Mouse (Mus musculus) fat pad, adult 2 months (tissue): ENCODE data around the gene Osgep.
"Not testable (repeated sequence)": the region's sequence is repeated elsewhere in the genome, so short reads cannot be mapped to it uniquely, and the experiment has no call there.

Source experiments
- DNase-seq: peaks from one replicate; pipeline ENCODE4 v3.0.0-alpha.2; 2011; ENCODE audit warnings: low read depth, low spot score; ENCODE audit errors: extremely low read depth

Gene Osgep

DNA sequence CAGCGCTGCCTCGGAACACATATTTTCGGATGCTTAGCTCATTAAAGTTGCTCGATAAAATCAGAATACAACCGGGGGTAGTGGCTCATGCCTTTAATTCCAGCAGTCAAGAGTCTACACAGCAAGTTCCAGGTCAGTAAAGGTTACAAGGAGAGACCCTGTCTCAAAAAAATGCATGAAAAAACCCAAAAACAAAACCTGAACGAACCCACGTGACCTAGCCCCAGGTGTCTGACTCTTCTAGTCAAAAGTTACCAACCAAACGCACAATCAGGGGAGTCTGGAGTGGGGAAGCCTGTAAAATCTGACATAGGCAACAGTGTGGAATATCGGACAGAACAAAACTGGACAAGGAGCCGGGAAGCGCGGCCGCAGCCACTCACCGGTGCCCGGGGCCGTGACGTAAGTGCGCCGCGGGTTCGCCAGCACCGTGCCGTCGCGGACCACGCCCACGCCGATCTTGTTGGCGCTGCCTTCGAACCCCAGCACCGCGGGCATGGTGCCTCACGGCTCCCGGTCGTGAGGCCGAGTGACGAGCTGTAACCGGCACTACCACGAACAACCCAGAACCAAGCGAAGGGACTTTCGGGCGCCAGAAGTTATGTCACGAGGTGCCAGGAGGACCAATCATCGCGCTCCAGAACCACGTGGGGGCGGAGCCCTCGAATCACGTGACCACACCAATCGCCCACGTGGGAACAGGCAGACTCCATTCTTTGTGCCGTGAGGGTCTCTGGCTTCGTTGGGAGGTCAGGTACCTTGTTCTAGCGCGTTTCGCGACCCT lies at the start of gene Osgep, which contains the start of gene Apex1:
Gene Osgep (minus strand): TSS at position 613 of the 784 bp plus-strand sequence.
Gene Apex1 (plus strand): TSS at position 688 of the 784 bp plus-strand sequence.
- DNase-seq, result peak; percentile 78

DNA sequence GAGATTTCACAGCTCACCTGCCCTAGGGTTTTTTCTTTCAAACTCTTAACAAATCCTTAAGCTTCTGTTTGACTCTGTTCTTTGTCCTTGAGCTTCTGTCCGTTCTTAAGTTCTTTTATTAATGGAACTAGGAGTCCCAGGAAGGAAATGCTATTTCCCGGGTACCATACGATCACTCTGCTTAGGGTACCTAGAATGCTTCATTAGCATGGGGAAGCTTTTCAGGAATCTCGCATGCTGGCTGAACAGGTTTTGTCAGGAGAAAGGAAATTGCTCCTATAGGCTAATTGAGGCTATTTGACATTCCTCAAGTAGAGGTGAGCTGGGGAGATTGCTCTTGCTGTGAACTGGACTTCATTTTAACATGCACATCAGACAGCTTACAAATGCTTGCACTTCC lies 49.0 kb upstream of the Osgep start:
- no peak for DNase-seq

DNA sequence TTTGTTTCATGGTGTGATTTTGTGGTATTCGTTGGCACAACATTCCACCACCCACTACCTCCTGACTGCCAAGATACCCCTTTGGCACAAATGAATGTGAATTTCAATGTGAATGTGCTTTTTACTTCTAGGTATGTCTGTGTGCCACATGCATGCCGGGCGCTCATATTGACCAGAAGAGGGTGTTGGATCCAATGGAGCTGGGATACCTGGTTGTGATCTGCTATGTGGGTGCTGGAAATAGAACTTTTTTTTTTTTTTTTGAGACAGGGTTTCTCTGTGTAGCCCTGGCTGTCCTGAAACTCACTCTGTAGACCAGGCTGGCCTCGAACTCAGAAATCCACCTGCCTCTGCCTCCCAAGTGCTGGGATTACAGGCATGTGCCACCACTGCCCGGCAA lies 48.4 kb upstream of the Osgep start:
- DNase-seq, result not testable (repeated sequence)

DNA sequence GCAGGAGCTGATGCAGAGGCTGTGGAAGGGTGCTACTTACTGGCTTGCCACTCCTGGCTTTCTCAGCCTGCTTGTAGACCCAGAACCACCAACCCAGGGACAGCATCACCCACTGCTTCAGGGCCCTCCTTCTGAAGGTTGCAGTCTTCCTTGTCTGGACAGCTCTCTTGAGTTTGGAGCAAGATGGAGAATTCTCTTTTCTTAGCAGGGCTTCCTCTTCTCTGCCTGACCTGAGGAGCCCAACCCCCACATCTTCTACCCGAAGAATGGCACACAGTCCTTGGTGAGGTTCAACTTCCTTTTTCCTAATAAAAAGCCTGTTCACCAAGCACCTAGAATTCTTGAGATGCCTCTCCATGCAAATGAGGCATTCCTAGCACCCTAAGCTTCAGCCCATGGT lies 46.1 kb upstream of the Osgep start:
- DNase-seq, result no peak

DNA sequence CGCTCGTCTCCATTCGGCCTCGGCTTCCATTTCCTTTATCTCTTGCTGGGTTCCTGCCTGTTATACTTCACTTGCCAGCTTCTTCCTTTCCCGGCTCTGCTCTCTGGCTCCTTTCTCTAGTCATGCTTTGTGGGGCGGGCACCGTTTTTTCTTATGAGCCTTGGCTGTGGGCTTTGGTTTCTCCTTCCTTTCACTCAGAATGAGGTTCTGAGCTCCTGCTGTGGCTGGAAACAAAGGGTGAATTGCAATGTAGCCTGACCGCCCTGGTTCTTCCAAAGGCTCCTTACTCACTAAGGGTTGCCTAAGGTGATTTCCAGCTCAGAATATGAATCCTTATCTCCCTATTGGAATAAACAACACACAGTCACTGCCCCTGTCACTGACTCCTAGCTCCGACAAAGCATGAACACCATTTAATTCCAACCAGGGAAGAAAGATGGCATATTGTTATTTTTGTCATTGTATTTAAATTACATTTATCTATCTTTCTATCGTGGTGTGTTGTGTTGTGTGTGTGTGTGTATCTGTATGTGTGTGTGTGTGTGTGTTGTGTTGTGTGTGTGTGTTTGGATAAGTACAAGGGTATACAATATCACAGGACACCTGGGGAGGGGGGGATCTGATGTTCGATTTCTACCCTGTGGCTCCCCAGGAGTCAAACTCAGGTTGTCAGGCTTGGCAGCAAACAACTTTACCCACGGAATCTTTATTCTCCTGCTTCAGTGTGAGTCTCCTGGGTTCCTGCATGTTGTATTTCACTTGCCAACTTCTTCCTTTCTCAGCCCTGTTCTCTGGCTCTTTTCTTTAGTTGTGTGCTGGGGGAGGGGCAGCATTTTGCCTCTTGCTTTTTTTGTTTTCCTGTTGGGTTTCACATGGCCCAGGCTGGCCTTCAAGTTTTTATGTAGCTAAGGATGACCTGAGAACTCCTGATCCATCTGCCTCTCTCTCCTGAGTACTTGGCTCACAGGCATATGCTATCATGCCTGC lies 45.2 kb upstream of the Osgep start:
- no peak for DNase-seq

DNA sequence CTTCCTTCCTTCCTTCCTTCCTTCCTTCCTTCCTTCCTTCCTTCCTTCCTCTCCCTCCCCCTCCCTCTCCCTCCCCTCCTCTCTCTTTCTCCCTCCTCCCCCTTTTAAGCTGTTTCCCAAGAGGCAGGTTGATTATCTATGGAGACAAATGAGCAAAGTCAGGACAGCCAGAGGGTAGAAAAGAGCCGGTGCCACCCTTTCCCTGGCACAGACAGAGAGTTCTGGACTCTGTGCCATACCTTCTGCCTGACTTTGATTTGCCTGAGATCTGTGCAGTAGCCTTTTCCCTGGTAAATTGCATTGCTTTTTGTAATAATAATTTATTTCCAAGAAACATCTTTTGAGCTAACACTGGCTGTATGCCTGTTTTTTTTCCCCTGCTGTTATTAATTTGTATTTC lies 44.3 kb upstream of the Osgep start:
- no peak for DNase-seq

DNA sequence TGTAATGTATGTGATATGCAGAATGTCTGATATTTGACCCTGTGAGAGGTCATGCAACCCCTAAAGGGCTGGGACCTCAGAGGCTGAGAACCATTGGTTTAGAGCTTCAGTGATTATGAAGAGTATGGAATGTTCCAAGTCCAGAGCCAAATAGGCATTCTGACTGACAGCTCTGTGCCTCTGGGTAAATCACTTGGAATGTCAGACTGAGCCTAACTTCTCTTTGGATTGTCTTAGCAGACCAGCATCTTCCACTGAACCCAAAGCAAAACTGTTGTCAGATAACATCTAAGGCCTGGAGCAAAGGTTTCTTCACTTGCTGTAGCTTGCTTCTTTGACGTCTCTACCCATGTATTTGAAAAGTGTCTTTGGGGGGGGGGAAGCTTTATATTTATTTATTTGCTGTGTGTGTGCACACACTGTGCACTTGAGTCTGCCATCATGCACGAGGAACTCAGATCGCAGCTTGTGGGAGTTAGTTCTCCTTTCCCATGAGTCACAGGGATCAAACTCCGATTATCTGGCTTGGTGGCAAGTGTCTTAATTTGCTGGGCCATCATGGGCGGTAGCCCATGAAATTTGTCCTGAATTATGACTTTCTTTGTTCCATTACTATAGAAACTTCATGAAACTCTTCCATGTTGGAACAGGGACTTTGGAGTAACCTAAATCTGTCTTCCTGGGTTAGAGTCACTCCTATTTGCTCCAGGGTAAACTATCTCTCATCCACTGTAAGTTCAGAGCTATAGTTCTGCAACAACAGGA lies 43.7 kb upstream of the Osgep start:
- DNase-seq, result peak; percentile 91

DNA sequence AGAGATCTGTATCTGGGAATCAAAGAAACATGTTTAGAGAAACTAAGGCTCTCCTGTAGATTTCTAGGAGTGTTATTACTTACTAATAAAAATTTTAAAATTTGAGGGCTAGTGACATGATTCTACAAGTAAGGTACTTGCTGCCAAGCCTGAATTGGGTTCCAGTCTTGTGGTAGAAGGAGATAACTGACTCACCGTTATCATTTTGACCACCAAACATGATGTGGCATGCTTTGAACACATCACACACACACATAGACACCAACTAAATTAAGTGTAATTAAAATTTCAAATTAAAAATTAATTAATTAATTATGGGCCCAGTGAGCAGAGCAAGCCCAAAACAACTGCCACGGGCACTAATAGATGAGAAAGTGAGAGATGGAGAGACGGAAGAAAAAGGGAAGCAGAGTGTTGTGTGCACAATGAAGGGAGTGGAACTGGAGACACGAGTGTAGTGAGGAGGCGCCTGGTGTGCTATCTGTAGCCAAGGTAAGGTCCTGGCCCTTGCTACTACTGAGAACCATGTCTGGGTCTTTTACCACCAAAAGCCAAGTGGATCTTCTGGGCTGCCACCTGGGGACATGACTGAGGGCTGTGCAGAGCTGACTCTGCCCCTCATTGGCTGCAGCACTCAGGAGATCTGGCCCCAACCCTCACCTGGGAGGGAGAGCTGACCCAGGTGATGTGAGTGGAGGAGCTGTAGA lies 33.7 kb upstream of the Osgep start:
- not testable (repeated sequence) for DNase-seq

DNA sequence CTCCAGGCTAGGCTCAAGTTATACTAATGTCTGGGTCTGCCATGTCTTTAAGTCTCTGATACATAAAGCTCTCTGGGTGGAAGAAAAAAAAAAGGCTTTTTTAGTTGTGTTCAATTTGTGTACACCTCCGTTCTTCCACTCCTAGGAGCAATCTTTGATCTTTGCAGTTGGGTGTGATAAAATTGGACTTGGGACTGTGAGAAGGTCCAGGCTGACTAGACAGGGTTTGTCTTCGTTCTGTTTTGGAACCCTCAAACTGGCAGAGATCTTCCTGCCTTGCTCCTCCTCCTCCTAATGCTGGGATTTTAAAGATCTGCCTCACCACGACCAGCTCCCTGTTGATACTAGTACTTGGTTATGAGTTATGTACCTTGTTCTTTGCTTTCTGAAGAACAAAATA lies 32.5 kb upstream of the Osgep start:
- DNase-seq, result not testable (repeated sequence)

DNA sequence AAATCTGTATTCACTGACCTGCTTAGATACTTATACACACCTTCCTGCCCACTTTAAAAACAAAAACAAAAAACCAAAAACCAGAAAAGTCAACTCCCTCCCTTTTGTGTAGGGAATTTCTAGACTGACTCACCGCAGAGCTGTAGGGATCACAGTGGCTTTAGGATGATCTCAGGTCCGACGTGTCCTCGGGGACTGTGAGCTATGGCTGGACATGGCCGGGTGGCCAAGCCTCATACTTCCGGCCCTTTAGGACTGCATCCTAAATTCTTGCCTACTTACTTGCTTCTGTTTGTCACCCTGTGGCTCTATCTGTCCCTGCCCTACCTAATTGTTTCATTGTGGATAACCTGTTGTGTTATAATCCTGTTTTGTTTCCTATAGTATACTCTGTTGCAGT lies 32.0 kb upstream of the Osgep start:
- DNase-seq, result not testable (repeated sequence)

DNA sequence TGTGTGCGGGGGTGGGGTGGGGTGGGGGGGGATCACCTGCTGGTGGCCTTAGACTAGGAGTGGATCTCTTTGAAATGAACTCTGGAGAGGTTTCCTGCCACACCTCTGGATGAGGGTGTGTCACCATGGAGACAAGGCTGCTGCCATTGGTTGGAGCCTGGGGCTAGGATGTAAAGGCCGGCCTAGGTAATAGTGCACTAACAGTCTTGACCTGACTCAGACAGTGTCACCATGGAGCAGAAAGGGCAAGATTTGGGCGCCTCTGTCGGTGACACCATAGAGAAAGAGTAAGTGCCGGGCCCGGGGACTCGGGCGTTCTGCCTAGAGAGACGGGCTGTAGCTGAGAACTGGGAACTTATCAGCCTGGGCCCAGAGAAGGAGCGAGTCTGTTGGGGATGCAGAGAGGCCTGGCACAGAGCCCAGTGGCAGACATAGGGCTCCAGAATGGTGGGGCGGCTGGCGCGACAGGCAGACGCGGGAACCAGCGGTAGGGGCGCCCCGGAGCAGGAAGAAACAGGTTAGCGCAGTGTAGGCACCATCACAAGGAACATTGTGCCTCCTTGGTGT lies 31.3 kb upstream of the Osgep start, which contains the start of gene Pnp2:
Gene Pnp2 (plus strand): TSS at position 51 of the 567 bp plus-strand sequence.
- DNase-seq, result not testable (repeated sequence)

DNA sequence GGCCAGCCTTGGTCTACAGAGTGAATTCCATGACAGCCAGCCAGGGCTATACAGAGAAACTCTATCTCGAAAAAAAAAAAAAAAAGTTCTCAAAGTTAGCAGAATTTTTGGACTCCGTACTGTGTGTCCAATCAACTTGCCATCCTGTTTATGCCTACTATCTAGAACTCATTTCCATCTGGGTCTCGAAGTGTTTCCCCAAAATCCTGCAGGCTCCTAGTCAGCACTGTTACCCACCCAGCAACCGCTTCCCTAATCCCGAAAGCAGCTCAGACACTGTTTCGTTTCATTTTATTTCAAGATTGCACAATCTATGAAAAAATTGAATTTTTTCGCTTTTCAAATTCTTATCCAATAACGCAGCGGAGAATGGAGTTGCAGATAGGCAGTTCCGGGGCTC lies 30.8 kb upstream of the Osgep start:
- no peak for DNase-seq

DNA sequence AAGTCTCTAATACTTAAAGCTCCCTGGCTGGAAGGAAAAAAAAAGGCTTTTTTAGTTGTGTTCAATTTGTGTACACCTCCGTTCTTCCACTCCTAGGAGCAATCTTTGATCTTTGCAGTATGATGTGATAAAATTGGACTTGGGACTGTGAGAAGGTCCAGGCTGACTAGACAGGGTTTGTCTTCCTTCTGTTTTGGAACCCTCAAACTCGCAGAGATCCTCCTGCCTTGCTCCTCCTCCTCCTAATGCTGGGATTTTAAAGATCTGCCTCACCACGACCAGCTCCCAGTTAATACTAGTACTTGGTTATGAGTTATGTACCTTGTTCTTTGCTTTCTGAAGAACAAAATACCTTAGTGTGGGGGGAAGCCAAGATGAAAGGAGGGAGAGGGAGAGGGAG lies 20.8 kb upstream of the Osgep start:
- not testable (repeated sequence) for DNase-seq

DNA sequence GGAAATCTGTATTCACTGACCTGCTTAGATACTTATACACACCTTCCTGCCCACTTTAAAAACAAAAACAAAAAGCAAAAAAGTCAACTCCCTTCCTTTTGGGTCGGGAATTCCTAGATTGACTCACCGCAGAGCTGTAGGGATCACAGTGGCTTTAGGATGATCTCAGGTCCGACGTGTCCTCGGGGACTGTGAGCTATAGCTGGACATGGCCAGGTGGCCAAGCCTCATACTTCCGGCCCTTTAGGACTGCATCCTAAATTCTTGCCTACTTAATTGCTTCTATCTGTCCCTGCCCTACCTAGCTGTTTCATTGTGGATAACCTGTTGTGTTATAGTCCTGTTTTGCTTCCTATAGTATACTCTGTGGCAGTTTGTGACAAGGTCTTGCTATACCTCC lies 20.4 kb upstream of the Osgep start:
- DNase-seq, result not testable (repeated sequence)

DNA sequence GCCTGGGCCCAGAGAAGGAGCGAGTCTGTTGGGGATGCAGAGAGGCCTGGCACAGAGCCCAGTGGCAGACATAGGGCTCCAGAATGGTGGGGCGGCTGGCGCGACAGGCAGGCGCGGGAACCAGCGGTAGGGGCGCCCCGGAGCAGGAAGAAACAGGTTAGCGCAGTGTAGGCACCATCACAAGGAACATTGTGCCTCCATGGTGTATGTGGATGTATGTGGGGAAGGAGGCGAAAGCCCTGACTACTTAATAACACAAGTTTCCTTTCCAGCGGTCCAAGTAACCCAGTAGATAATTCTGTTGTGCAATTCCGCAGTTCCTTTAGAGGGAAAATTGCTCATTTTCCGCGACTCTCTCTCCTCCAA lies 20.0 kb upstream of the Osgep start:
- not testable (repeated sequence) for DNase-seq

DNA sequence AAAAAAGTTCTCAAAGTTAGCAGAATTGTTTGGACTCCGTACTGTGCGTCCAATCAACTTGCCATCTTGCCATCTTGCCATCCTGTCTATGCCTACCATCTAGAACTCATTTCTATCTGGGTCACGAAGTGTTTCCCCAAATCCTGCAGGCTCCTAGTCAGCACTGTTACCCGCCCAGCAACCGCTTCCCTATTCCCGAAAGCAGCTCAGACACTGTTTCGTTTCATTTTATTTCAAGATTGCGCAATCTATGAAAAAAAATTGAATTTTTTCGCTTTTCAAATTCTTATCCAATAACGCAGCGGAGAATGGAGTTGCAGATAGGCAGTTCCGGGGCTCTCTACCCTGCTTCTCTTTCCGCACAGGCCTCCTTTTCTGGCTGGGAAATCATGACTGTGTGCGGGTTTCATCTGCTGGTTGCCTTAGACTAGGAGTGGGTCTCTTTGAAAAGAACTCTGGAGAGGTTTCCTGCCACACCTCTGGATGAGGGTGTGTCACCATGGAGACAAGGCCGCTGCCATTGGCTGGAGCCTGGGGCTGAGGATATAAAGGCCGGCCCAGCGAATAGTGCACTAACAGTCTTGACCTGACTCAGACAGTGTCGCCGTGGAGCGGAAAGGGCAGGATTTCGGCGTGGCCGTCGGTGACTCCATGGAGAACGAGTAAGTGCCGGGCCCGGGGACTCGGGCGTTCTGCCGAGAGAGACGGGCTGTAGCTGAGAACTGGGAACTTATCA lies 19.4 kb upstream of the Osgep start, which contains the start of gene Gm49342:
Gene Gm49342 (plus strand): TSS at position 586 of the 736 bp plus-strand sequence.
- DNase-seq, result no peak

DNA sequence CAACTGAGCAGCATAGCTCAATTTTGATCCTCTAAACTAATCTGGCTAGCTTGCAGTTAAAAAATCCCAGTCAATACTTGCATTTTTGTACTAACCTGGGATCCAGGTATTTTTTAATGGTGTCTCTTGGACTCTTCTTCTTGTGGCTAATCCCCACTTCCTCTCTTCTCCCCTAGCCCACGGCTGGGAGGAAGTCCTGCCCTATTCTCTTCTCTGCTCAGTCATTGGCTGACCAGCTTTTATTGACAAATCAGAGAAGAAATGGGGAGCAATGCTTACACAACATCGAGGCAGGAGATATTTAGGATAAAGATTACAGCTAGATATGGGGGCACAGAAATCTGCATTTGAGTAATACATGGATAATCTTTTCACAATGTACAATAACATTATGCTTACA lies 14.2 kb upstream of the Osgep start:
- DNase-seq, result no peak

DNA sequence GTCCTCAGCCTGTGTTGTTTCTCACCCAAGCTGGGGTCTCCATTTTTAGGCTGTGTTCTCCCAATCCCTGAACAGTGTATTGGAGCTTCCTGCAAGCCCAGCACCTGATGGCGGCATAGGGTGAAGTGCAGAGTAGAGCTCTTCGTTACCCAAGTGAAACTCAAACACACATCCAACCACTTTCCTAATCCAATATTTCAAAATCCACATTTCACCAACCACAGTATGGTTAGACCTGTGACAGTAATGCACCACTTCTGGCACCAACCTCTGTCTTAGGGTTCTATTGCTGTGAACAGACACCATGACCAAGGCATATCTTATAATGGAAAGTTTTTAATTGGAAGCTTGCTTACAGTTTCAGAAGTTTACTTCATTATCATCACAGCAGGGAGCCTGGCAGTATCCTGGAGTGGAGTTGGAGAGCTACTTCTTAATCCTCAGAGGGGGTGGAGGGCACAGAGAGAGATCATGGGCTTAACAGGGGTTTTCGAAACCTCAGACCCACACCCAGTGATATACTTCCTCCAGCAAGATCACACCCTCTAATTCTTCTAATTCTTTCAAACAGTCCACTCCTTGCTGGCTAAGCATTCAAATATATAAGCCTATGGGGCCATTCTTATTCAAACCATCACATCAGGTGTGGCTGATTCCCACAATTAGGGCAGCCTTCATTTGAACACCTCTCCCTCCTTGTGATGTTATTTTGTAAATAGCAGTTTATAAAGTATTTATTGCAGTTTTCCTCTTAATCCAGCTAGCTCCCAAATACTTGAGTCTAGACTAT lies 13.6 kb upstream of the Osgep start:
- no peak for DNase-seq
